Mouse (Mus musculus) heart, embryonic 12.5 days (tissue): Measurements from ENCODE around the gene Capn1. TPM values are rescaled to one million over a fixed set of nuclear protein-coding genes. Genes with fewer than 3 reads are reported as not detected.
A peak's percentile ranks its signal among the peaks of the same experiment; 100 is the strongest.

Experiments used
- ATAC-seq: fragments of 200-750 bp; cut with Nextera tagmentation; 2 replicates; pipeline ENCODE4 v1.8.0; 2017; ENCODE audit warnings: moderate TSS enrichment, moderate library complexity; ENCODE audit not compliant: insufficient number of reproducible peaks, low FRiP score
- H3K27ac ChIP-seq: fragments of 300-500 bp; sonication (generic); 2 replicates; pipeline ENCODE4 v1.5.1; 2016; ENCODE audit warnings: mild to moderate bottlenecking, moderate library complexity; ENCODE audit not compliant: poor library complexity, severe bottlenecking
- H3K27me3 ChIP-seq: fragments of 300-500 bp; sonication (generic); replicated peaks from 2 replicates; pipeline ENCODE4 v1.6.1; 2016; ENCODE audit warnings: mild to moderate bottlenecking, moderate library complexity
- H3K36me3 ChIP-seq: fragments of 300-500 bp; sonication (generic); 2 replicates; pipeline ENCODE4 v1.6.1; 2016; ENCODE audit warnings: mild to moderate bottlenecking, moderate library complexity
- H3K4me1 ChIP-seq: fragments of 300-500 bp; sonication (generic); replicated peaks from 2 replicates; pipeline ENCODE4 v1.6.1; 2016; ENCODE audit warnings: mild to moderate bottlenecking
- H3K4me2 ChIP-seq: fragments of 300-500 bp; sonication (generic); 2 replicates; pipeline ENCODE4 v1.6.1; 2016; ENCODE audit warnings: mild to moderate bottlenecking, moderate library complexity
- H3K4me3 ChIP-seq: fragments of 300-500 bp; sonication (generic); 2 replicates; pipeline ENCODE4 v1.5.1; 2016; ENCODE audit warnings: mild to moderate bottlenecking
- H3K9ac ChIP-seq: fragments of 300-500 bp; sonication (generic); 2 replicates; pipeline ENCODE4 v1.6.1; 2016; ENCODE audit warnings: mild to moderate bottlenecking, moderate library complexity
- H3K9me3 ChIP-seq: fragments of 300-500 bp; sonication (generic); replicated peaks from 2 replicates; pipeline ENCODE4 v1.6.1; 2016; ENCODE audit warnings: mild to moderate bottlenecking, moderate library complexity
- WGBS: fragments of 180-500 bp; shearing (Covaris S2); methylation state at CpG from one replicate; pipeline ENCODE4 v1.1.7; 2016; 5-methylcytosine and 5-hydroxymethylcytosine counted together
- polyA plus RNA-seq: library from polyadenylated mRNA; unstranded; fragments of >200 nt; fragmentation: Nextera tagmentation; extraction: Ambion mirVana; gene quantifications from 2 replicates; pipeline ENCODE4 v1.2.1, GENCODE M21; 2016

Capn1 gene
- polyA plus RNA-seq, 1 experiment from 2014 or later = 8.4 TPM

DNA sequence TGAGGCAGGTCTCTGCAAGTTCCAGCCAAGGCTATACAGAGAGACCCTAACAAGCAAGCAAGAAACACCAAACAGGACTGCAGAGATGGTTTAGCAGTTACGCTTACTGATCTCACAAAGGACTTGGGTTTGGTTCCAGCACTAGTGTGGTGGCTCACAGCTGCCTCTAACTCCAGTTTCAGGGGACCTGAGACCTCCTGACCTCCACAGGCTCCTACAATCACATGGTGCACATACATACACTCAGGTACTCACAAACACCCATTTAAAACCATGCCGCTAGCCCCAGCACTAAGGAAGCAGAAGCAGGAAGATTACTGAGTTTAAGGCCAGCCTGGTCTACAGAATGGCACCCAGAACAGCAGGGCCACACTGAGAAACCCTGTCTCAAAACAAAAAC is 50.9 kb downstream of the Capn1 start:
- peak overlapping the region; percentile 89 for H3K4me2 ChIP-seq
- H3K4me3 ChIP-seq = peak overlapping the region; percentile 82; the same call in 1 of the 2 replicates
- ATAC-seq = no peak
- H3K27me3 ChIP-seq = no peaks in the 10 kb centered on the region
- H3K36me3 ChIP-seq = peaks cover 15% of the 10 kb centered on the region
- H3K27ac ChIP-seq = no peak overlapping the region
- 84% methylated on average over 2 of the region's 2 CpGs for WGBS
- H3K9me3 ChIP-seq = no peaks in the 10 kb centered on the region
- peaks cover 32% of the 10 kb centered on the region for H3K4me1 ChIP-seq
- 0 out of 2 replicates have a peak overlapping the region, but pooled peaks have one; percentile 93 for H3K9ac ChIP-seq

DNA sequence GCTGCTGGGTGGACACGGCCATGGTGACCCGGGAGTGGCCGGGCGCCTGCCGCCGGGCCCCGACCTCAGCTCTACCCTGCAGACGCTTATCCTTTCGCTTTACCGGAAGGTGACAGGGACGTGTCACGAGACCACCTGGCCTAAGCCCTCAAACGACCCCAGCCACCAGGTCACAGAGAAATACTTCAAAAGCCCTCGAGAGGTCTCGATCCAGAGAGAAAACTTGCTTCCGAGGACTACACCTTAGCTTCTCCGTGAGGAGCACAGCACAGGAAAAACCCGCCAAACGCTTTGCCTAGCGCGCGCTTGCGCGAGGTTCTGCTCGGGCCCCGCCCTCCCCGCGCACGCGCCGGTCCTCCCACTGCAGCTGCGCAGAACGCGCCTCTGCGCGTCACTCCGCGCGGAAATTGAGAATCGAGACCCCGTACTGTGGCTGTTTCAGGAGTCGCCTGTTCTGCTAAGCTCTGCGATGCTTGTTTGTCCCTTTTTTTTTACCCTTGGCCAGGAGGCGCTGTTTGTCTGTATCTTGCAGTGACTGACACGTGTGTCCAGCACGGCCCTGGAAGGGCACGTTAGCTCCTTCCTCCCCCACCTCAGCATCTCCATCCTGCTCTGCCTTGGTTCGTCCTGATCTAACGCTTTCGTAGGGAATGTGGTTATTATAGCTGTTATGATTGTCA is 51.7 kb downstream of the Capn1 start, which contains the start of gene Pola2:
Gene Pola2 (minus strand): TSS at position 320 of the 680 bp plus-strand sequence.
- H3K36me3 ChIP-seq = peaks cover 23% of the 10 kb centered on the region
- H3K9me3 ChIP-seq = no peaks in the 10 kb centered on the region
- no peaks in the 10 kb centered on the region for H3K27me3 ChIP-seq
- WGBS = under 1% methylated on average over 50 of the region's 50 CpGs
- H3K4me1 ChIP-seq = peaks cover 32% of the 10 kb centered on the region
- peak within 1 kb of the TSS; percentile 35; the same call in 1 of the 2 replicates for H3K27ac ChIP-seq
- H3K4me2 ChIP-seq = peak within 1 kb of the TSS; percentile 89
- H3K9ac ChIP-seq = peak within 1 kb of the TSS; percentile 93
- peak within 1 kb of the TSS; percentile 82 for H3K4me3 ChIP-seq
- peak; percentile 88 for ATAC-seq

DNA sequence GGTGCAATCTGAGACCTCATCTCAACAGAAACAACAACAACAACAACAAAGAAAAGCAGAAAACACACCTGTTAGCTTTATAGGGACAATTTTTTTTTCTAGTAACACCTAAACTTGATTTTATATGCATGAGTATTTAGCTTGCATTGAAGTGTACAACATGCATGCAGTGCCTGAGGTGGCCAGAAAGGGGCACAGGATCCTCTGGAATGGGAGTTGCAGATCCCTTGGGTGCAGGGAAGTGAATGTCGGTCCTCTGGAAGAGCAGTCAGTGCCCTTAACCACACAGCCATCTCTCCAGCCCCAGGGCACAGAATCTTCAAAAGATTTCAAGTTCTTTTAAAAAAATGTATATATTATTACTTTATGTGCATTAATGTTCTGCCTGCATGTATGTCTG is 53.0 kb downstream of the Capn1 start:
- peaks cover 32% of the 10 kb centered on the region for H3K4me1 ChIP-seq
- no peaks in the 10 kb centered on the region for H3K9me3 ChIP-seq
- 26% methylated on average over 1 of the region's 1 CpGs for WGBS
- peaks cover 35% of the 10 kb centered on the region for H3K36me3 ChIP-seq
- peak overlapping the region; percentile 82 for H3K4me3 ChIP-seq
- no peak overlapping the region for H3K27ac ChIP-seq
- H3K27me3 ChIP-seq = no peaks in the 10 kb centered on the region
- ATAC-seq = no peak
- H3K4me2 ChIP-seq = peak overlapping the region; percentile 89
- H3K9ac ChIP-seq = 0 out of 2 replicates have a peak overlapping the region, but pooled peaks have one; percentile 93

DNA sequence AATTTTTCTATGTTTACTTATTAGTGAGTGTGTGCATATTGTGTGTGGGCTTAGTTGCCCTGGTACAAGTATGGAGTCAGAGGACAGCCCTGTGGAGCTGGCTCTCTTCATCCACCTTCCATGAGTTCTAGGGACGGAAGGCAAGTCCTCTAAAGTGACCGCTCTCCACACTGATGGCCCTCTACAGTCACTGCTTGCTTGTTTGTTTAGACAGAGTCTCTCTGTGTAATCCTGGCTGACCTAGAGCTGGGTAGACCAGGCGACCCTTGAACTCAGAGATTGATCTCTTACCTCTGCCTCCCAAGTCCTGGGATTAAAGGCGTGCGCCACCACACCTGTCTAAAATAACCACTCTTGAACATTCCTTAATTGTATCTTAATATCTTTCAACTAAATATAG is 58.3 kb downstream of the Capn1 start:
- Histone ChIP-seq H3K36me3 (peaks cover 50% of the 10 kb centered on the region), H3K4me1 (peaks cover 48% of the 10 kb centered on the region), H3K27ac (no peak overlapping the region), H3K27me3 (no peaks in the 10 kb centered on the region), H3K4me3 (no peak overlapping the region), H3K9ac (no peak overlapping the region), H3K9me3 (no peaks in the 10 kb centered on the region), H3K4me2 (no peak overlapping the region)
- 84% methylated on average over 5 of the region's 5 CpGs for WGBS
- no peak for ATAC-seq

DNA sequence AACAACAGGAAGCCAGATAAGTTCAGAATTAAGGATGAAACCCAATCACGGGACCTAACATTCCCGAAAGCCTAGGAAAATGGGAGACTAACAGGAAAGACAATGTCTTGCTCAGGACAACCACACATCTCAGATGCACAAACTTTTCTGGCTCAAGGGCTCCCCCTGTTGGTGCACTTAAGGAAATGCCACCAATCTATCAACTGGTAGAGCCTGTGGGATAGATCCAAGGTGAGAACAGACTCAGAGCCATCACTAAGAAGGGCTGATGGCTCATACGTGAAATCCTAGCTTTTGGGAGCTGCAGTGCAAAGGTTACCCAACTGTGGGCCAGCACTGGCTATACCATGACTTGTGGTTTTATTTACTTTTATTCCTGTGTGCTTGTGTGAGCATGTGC is 59.0 kb downstream of the Capn1 start:
- WGBS = 14% methylated on average over 3 of the region's 3 CpGs
- peak; percentile 57; the same call in 1 of the 2 replicates for ATAC-seq
- H3K4me3 ChIP-seq = no peak overlapping the region
- H3K4me2 ChIP-seq = no peak overlapping the region
- H3K9ac ChIP-seq = no peak overlapping the region
- peaks cover 50% of the 10 kb centered on the region for H3K4me1 ChIP-seq
- no peaks in the 10 kb centered on the region for H3K9me3 ChIP-seq
- H3K36me3 ChIP-seq = peaks cover 49% of the 10 kb centered on the region
- H3K27ac ChIP-seq = no peak overlapping the region
- no peaks in the 10 kb centered on the region for H3K27me3 ChIP-seq

DNA sequence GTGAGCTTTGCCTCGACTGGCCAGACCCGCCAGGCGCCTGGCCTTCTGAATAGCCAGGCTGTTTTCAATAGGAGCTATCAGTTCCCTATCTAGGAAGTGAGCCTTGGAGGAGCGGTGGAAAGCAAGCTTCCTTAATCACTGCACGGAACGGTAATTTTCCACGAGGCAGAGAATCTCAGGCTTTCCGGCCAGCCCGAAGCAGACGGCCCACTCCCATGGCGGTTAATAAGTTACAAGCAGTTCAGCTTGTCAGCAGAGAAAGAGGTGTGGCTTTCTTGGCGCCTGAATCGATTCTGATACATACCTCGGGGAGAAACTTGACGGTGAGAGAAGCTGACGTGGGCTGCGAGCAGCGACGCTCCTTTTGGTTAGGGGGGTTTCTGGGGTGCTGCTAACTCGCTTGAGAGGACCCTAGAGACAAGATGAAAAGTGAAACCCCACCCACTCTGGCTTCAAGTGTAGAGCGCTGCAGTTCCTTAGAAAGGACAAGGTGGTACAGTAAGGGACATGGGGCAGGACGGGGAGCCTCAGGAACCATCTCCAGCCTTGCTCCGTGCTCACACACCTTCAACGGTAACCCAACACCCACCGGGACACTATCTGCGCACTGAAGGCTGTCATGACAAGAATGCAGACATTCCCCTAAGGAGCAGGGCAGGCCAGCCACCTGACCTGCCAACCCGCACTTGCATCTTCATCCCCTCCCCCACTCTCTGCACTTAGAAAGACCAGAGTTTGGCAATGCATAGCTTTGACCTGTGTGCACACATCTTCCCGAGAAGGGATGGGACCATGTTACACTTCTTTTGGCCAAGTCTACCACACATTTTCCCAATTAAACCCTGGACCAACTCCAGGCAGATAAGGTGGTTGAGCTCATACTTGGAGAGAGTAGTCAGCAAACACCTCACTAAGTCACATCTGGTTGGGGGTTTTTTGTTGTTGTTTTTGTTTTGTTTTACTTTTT is 59.7 kb downstream of the Capn1 start:
- Histone ChIP-seq H3K9me3 (no peaks in the 10 kb centered on the region), H3K4me2 (peak overlapping the region; percentile 48), H3K27ac (peak overlapping the region; percentile 78), H3K4me3 (peak overlapping the region; percentile 3; the same call in 1 of the 2 replicates), H3K36me3 (peaks cover 45% of the 10 kb centered on the region), H3K9ac (no peak overlapping the region), H3K27me3 (no peaks in the 10 kb centered on the region), H3K4me1 (peaks cover 52% of the 10 kb centered on the region)
- WGBS = 52% methylated on average over 28 of the region's 28 CpGs
- peak; percentile 51 for ATAC-seq

DNA sequence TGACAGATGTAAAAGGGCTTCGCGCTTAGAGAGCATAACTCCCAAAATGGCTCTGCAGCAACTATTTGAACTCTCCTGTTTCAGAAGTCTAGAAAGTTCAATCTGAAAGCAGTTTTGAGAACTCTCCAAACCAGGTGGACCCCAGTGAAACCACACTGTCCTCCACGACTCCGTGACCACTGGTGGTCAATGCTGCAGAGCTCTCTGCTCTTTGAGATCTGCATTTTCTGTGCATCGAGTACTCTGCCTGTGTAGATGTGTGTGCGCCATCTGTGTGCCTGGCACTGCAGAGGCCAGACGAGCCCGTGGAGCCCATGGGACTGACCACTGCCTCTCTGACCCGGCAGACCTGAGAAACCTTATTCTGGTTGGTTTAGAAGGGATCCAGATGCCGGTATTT is 60.8 kb downstream of the Capn1 start:
- Histone ChIP-seq H3K36me3 (peaks cover 47% of the 10 kb centered on the region), H3K9me3 (no peaks in the 10 kb centered on the region)

DNA sequence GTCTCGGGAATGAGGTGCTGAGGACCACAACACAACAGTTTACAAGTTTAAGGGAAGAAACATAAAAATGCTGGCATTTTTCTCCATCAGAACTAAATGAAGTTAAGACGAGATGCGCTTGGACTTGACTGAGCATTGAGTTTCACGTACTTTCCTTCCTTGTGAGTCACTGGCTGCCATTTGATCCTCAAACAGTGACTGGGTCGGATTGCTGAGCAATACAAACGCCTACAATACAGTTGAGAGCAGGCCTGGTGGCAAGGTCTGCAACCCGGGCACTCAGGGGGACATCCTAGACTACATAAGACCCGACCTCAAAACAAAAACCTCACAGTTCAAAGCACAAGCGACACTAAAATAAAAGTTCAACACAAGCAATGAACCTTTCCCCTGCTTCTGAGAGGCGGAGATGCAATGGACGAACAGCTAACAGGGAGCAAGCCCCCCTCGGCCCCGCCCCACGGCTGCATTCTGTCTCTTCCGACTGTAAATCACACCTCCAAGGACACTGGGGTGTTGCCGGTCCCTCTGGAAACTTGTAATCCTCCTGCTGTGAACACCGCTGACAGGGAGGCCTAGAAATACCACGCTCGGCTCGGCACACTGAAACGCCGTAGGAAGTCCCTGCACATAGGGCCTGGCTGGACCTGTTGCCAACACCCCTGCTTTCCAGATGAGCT is 61.5 kb downstream of the Capn1 start:
- Histone ChIP-seq H3K4me3 (no peak overlapping the region), H3K9me3 (no peaks in the 10 kb centered on the region), H3K9ac (no peak overlapping the region), H3K36me3 (peaks cover 46% of the 10 kb centered on the region), H3K27me3 (no peaks in the 10 kb centered on the region), H3K4me2 (no peak overlapping the region), H3K4me1 (peaks cover 59% of the 10 kb centered on the region), H3K27ac (no peak overlapping the region)
- no peak for ATAC-seq
- 77% methylated on average over 22 of the region's 22 CpGs for WGBS

More for the DNA sequence above, 60.8 kb downstream of the Capn1 start:
- Histone ChIP-seq H3K9ac (0 out of 2 replicates have a peak overlapping the region, but pooled peaks have one; percentile 33), H3K4me3 (no peak overlapping the region), H3K27ac (0 out of 2 replicates have a peak overlapping the region, but pooled peaks have one; percentile 11), H3K4me2 (no peak overlapping the region), H3K4me1 (peaks cover 59% of the 10 kb centered on the region), H3K27me3 (no peaks in the 10 kb centered on the region)
- ATAC-seq = no peak
- 90% methylated on average over 10 of the region's 10 CpGs for WGBS

DNA sequence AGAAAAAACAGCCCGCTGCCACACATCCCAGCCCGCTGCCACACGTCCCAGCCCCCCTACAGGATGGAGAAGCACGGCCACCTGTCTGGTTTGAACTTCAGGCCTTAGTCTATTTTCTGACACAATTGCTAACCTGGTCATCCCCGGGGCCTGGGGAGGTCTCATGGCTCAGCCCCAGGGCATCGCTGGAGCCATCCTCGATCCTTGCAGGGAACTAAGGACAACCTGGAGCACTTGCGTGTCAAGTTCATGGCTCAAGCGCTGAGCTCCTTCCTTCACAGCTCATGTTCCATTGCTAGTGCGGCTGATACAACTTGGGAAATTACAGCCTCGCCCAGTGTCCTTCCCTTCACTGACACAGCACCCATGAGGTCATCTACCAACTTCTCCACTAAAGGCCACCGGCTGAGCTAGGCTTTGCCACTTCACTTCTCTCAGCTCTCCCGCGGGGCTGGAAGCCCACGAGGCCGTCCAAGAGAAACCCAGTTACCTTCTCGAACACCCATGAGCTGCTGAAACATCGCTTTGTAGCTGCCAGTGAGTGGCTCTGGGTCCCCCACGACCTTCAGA is 62.4 kb downstream of the Capn1 start:
- WGBS = 73% methylated on average over 19 of the region's 19 CpGs
- H3K27ac ChIP-seq = peak overlapping the region; percentile 93
- no peaks in the 10 kb centered on the region for H3K9me3 ChIP-seq
- 0 out of 2 replicates have a peak overlapping the region, but pooled peaks have one; percentile 38 for H3K4me2 ChIP-seq
- peaks cover 41% of the 10 kb centered on the region for H3K36me3 ChIP-seq
- H3K4me1 ChIP-seq = peaks cover 59% of the 10 kb centered on the region
- H3K4me3 ChIP-seq = no peak overlapping the region
- ATAC-seq = no peak
- H3K27me3 ChIP-seq = no peaks in the 10 kb centered on the region
- H3K9ac ChIP-seq = no peak overlapping the region

DNA sequence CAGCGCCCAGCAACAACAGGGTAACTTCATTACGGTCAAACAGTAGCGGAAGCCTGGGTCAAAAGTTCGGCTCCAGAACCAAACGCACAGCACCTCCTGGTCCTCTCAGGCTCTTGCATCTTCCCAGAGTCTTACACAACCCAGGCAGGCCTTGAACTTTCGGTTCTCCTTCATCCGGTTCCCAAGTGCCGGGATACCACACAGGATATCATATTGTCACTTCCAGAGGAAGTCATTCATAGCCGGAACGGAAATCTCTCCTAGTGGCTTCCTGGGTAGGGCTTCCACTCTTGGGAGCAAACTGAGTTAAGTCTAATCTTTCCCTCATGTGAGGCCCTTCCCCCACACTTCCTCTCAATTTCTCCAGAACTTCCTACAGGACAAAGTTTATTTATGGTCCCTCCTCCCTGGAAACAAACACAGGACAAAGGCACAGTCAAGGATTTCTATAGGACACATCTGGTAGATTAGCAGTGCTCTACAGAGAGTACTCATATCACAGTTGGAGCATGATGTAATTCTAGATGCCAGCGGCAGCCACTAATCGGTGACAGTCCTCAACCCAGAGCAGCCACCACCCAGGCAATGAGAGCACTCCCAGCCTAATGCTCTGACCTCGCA is 63.5 kb downstream of the Capn1 start:
- peak overlapping the region; percentile 93 for H3K27ac ChIP-seq
- peaks cover 59% of the 10 kb centered on the region for H3K4me1 ChIP-seq
- 0 out of 2 replicates have a peak overlapping the region, but pooled peaks have one; percentile 2 for H3K4me3 ChIP-seq
- H3K4me2 ChIP-seq = peak overlapping the region; percentile 38
- ATAC-seq = peak; percentile 64; the same call in 1 of the 2 replicates
- H3K36me3 ChIP-seq = peaks cover 43% of the 10 kb centered on the region
- 0 out of 2 replicates have a peak overlapping the region, but pooled peaks have one; percentile 11 for H3K9ac ChIP-seq
- 44% methylated on average over 13 of the region's 13 CpGs for WGBS
- no peaks in the 10 kb centered on the region for H3K9me3 ChIP-seq
- no peaks in the 10 kb centered on the region for H3K27me3 ChIP-seq
